Mouse (Mus musculus) layer of hippocampus, adult 9-11 months (tissue): ENCODE measurements around the gene Fasn.

ENCODE experiments used
- DNase-seq: peaks from one replicate; pipeline ENCODE4 v3.0.0; 2022

Fasn gene

GRCm38 (mm10) chr11:120826016-120826953 lies 1.9 kb upstream of the Fasn start:
- DNase-seq = no peak

- no peak for DNase-seq
Observed at GRCm38 (mm10) chr11:120825289-120825863, 1.0 kb upstream of the Fasn start.

- no peak for DNase-seq
Observed at GRCm38 (mm10) chr11:120824787-120825288, 491 bp upstream of the Fasn start.

- no peak for DNase-seq
Observed at GRCm38 (mm10) chr11:120823551-120823947, 798 bp downstream of the Fasn start.

GRCm38 (mm10) chr11:120822831-120823550 lies 1.4 kb downstream of the Fasn start:
- no peak for DNase-seq

- no peak for DNase-seq
Observed at GRCm38 (mm10) chr11:120822321-120822720, 2.0 kb downstream of the Fasn start.

- peak; percentile 67 for DNase-seq
Observed at GRCm38 (mm10) chr11:120821076-120821922, 3.0 kb downstream of the Fasn start.

GRCm38 (mm10) chr11:120820546-120820945 lies 3.8 kb downstream of the Fasn start:
- DNase-seq = no peak

GRCm38 (mm10) chr11:120819556-120819955 lies 4.8 kb downstream of the Fasn start:
- DNase-seq = no peak

- DNase-seq = no peak
Observed at GRCm38 (mm10) chr11:120818251-120818650, 6.1 kb downstream of the Fasn start.

- no peak for DNase-seq
Observed at GRCm38 (mm10) chr11:120817358-120817757, 7.0 kb downstream of the Fasn start.

- DNase-seq = peak; percentile 54
Observed at GRCm38 (mm10) chr11:120812068-120812467, 12.3 kb downstream of the Fasn start.

GRCm38 (mm10) chr11:120808010-120808409 lies 16.3 kb downstream of the Fasn start:
- DNase-seq = no peak

- DNase-seq = no peak
Observed at GRCm38 (mm10) chr11:120805375-120806298, 18.7 kb downstream of the Fasn start.

- DNase-seq = no peak
Observed at GRCm38 (mm10) chr11:120804769-120805168, 19.6 kb downstream of the Fasn start.

GRCm38 (mm10) chr11:120804274-120804673 lies 20.1 kb downstream of the Fasn start:
- DNase-seq = no peak

- DNase-seq = peak; percentile 81
Observed at GRCm38 (mm10) chr11:120800061-120800904, 24.1 kb downstream of the Fasn start.

- no peak for DNase-seq
Observed at GRCm38 (mm10) chr11:120799316-120799890, 24.9 kb downstream of the Fasn start.

- no peak for DNase-seq
Observed at GRCm38 (mm10) chr11:120798244-120798643, 26.1 kb downstream of the Fasn start.

- DNase-seq = no peak
Observed at GRCm38 (mm10) chr11:120796614-120796946, 27.8 kb downstream of the Fasn start.
